Mouse (Mus musculus) heart, adult 2 months (tissue): ENCODE data around the gene Kdm2b.

ENCODE experiments used
- CTCF ChIP-seq: fragments of 200-600 bp; IDR thresholded peaks from 2 replicates; pipeline ENCODE4 v1.8.1; 2022; ENCODE audit warnings: antibody characterized with exemption, mild to moderate bottlenecking, moderate library complexity
- EP300 ChIP-seq: fragments of 200-500 bp; IDR thresholded peaks from 2 replicates; pipeline ENCODE4 v1.6.1; 2011; ENCODE audit warnings: low read depth, low read length, control low read depth; ENCODE audit not compliant: insufficient read depth
- POLR2A ChIP-seq: fragments of 200-500 bp; IDR thresholded peaks from 2 replicates; pipeline ENCODE4 v1.6.1; 2011; ENCODE audit warnings: mild to moderate bottlenecking, low read depth, low read length, control low read depth; ENCODE audit not compliant: insufficient read depth

- TF ChIP-seq CTCF: no peak
- no peak for TF ChIP-seq POLR2A
- TF ChIP-seq EP300: no peak
Observed at GRCm38 (mm10) chr5:122821524-122821885, 168.1 kb downstream of the Kdm2b start.
